Mouse (Mus musculus) embryonic facial prominence, embryonic 12.5 days (tissue): ENCODE data around the gene Hyal2. TPM values are rescaled to one million over a fixed set of nuclear protein-coding genes. Genes with fewer than 3 reads are reported as not detected.

Source experiments
- ATAC-seq: fragments of 200-750 bp; cut with Nextera tagmentation; 2 replicates; pipeline ENCODE4 v1.8.0; 2017; ENCODE audit not compliant: insufficient number of reproducible peaks, insufficient read depth, low FRiP score, low TSS enrichment
- H3K27ac ChIP-seq: fragments of 300-500 bp; sonication (generic); 2 replicates; pipeline ENCODE4 v1.5.1; 2016; ENCODE audit warnings: mild to moderate bottlenecking
- H3K27me3 ChIP-seq: fragments of 300-500 bp; sonication (generic); 2 replicates; pipeline ENCODE4 v1.6.1; 2016; ENCODE audit warnings: mild to moderate bottlenecking, moderate library complexity
- H3K36me3 ChIP-seq: fragments of 300-500 bp; sonication (generic); 2 replicates; pipeline ENCODE4 v1.6.1; 2016; ENCODE audit warnings: mild to moderate bottlenecking
- H3K4me1 ChIP-seq: fragments of 300-500 bp; sonication (generic); 2 replicates; pipeline ENCODE4 v1.6.1; 2016
- H3K4me2 ChIP-seq: fragments of 300-500 bp; sonication (generic); replicated peaks from 2 replicates; pipeline ENCODE4 v1.6.1; 2016; ENCODE audit warnings: mild to moderate bottlenecking, moderate library complexity
- H3K4me3 ChIP-seq: fragments of 300-500 bp; sonication (generic); 2 replicates; pipeline ENCODE4 v1.5.1; 2016; ENCODE audit warnings: mild to moderate bottlenecking
- H3K9ac ChIP-seq: fragments of 300-500 bp; sonication (generic); 2 replicates; pipeline ENCODE4 v1.6.1; 2016; ENCODE audit warnings: mild to moderate bottlenecking, moderate library complexity
- H3K9me3 ChIP-seq: fragments of 300-500 bp; sonication (generic); 2 replicates; pipeline ENCODE4 v1.6.1; 2016; ENCODE audit warnings: mild to moderate bottlenecking, moderate library complexity
- WGBS: fragments of 180-500 bp; shearing (Covaris S2); methylation state at CpG from one replicate; pipeline ENCODE4 v1.1.7; 2016; 5-methylcytosine and 5-hydroxymethylcytosine counted together
- polyA plus RNA-seq: library from polyadenylated mRNA; unstranded; fragments of >200 nt; fragmentation: Nextera tagmentation; extraction: Ambion mirVana; gene quantifications from 2 replicates; pipeline ENCODE4 v1.2.1, GENCODE M21; 2016

Hyal2 gene
- polyA plus RNA-seq, 1 experiment from 2014 or later, result 132 TPM

- Histone ChIP-seq H3K9me3 (no peaks in the 10 kb centered on the region), H3K27me3 (no peaks in the 10 kb centered on the region), H3K4me1 (no peaks in the 10 kb centered on the region), H3K9ac (no peak overlapping the region), H3K27ac (no peak overlapping the region), H3K4me3 (no peak overlapping the region), H3K36me3 (peaks cover 80% of the 10 kb centered on the region), H3K4me2 (no peak overlapping the region)
- no peak for ATAC-seq
- 88% methylated on average over 13 of the region's 13 CpGs for WGBS
Measured at GRCm38 (mm10) chr9:107619546-107619879, 51.8 kb downstream of the Hyal2 start.

DNA sequence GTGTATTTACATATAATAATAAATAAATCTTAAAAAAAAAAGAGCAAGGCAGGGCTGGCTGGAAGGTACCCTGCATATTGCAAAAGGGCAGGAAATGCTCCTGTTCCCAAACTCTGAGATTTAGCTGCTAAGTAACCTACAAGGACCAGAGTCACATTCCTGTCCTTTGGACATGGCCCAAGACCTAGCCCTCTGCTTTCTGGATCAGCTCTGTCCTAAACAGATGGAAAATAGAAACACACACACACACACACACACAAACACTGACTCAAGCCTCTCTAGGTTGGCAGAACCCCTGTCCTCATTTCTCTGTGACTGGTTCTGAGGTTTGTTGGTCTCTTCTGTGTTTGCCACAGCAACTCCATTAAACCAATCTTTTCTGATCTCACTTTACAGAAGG lies 53.2 kb downstream of the Hyal2 start:
- Histone ChIP-seq H3K27me3 (no peaks in the 10 kb centered on the region), H3K4me1 (peaks cover under 1% of the 10 kb centered on the region), H3K4me2 (no peak overlapping the region), H3K9ac (no peak overlapping the region), H3K4me3 (no peak overlapping the region), H3K9me3 (no peaks in the 10 kb centered on the region), H3K27ac (no peak overlapping the region), H3K36me3 (peaks cover 76% of the 10 kb centered on the region)
- ATAC-seq, result no peak

Other genes with a start within 250 kb of the Hyal2 start
- gene Hemk1, start 229.6 kb upstream of the Hyal2 start, polyA plus RNA-seq, result 12.4 and 13.2 TPM in 2 replicates
- gene 6430571L13Rik, start 227.3 kb upstream of the Hyal2 start, polyA plus RNA-seq, result 1.4 and 1.8 TPM in 2 replicates
- gene Cacna2d2, start 168.3 kb upstream of the Hyal2 start, polyA plus RNA-seq, result 1.1 and 1.2 TPM in 2 replicates
- gene Tmem115, start 34.0 kb upstream of the Hyal2 start, polyA plus RNA-seq, result 49.7 and 50.1 TPM in 2 replicates
- gene Cyb561d2, start 25.8 kb upstream of the Hyal2 start, polyA plus RNA-seq, result 17.2 and 17.7 TPM in 2 replicates
- gene Nprl2, start 25.7 kb upstream of the Hyal2 start, polyA plus RNA-seq, result 40.8 and 46.3 TPM in 2 replicates
- 1.3 and 1.7 TPM in 2 replicates for gene Zmynd10, start 20.6 kb upstream of the Hyal2 start, polyA plus RNA-seq
- gene Rassf1, start 16.4 kb upstream of the Hyal2 start, polyA plus RNA-seq, result 54.0 and 55.6 TPM in 2 replicates
- gene Tusc2, start 4.7 kb upstream of the Hyal2 start, polyA plus RNA-seq, result 54.1 and 54.8 TPM in 2 replicates
- 12.2 and 13.2 TPM in 2 replicates for gene Hyal1, start 9.0 kb downstream of the Hyal2 start, polyA plus RNA-seq
- 15.0 and 15.4 TPM in 2 replicates for gene Naa80, start 10.9 kb downstream of the Hyal2 start, polyA plus RNA-seq
- 1.4 and 1.5 TPM in 2 replicates for gene Hyal3, start 12.9 kb downstream of the Hyal2 start, polyA plus RNA-seq
- 35.8 and 36.9 TPM in 2 replicates for gene Ifrd2, start 19.7 kb downstream of the Hyal2 start, polyA plus RNA-seq
- gene Sema3b, start 41.3 kb downstream of the Hyal2 start, polyA plus RNA-seq, result 3.8 and 6.9 TPM in 2 replicates
- gene Gnai2, start 67.4 kb downstream of the Hyal2 start, polyA plus RNA-seq, result 439 and 443 TPM in 2 replicates
- gene Slc38a3, start 101.6 kb downstream of the Hyal2 start, polyA plus RNA-seq, result 8.2 and 8.3 TPM in 2 replicates
- 1.4 and 3.0 TPM in 2 replicates for gene Gnat1, start 111.8 kb downstream of the Hyal2 start, polyA plus RNA-seq
- 52.4 and 53.1 TPM in 2 replicates for gene Sema3f, start 142.5 kb downstream of the Hyal2 start, polyA plus RNA-seq
- gene Rbm5, start 203.1 kb downstream of the Hyal2 start, polyA plus RNA-seq, result 232 and 261 TPM in 2 replicates